In genomic region chr10:93272986-93273982, GRCm38 (mm10) we compare ENCODE assay signal across 10 mouse cellular contexts. TPM values are rescaled to one million over a fixed set of nuclear protein-coding genes. Genes with fewer than 3 reads are reported as not detected.
A peak's percentile ranks its signal among the peaks of the same experiment; 100 is the strongest.
DNase-seq lines count a peak whose midpoint lies in the region; ATAC-seq and TF ChIP-seq lines count a peak whose summit lies in the region.
"Had no signal": no experiment of that assay in that cellular context is flagged by ENCODE, and none has a peak within 500 bp of the region (broad histone marks: within the 10 kb centered on the region; RNA-seq: fewer than 3 reads in every experiment).

No protein-coding gene starts in this region.

- TF ChIP-seq POLR2A in lung, adult 2 months (IDR thresholded peaks at IDR 0.05; ENCODE audit: borderline replicate concordance, extremely low read depth, low read depth, low read length) = no peak
- no peak for TF ChIP-seq POLR2A in olfactory bulb, adult 2 months (IDR thresholded peaks at IDR 0.05; ENCODE audit: insufficient read depth, low read depth, low read length)

- H3K4me3 ChIP-seq in lung, adult 2 months (replicated peaks; ENCODE audit: extremely low read depth, low read depth, low read length) = no peak overlapping the region
- H3K4me3 ChIP-seq in intestine, postnatal 0 days (ENCODE audit: low read depth, low read length) = no peak overlapping the region
- no peak overlapping the region for H3K4me3 ChIP-seq in olfactory bulb, adult 2 months (ENCODE audit: insufficient read depth, low read depth, low read length)
- H3K4me3 ChIP-seq in midbrain, embryonic 13.5 days (replicated peaks) = no peak overlapping the region
- H3K4me3 ChIP-seq: erythroblast, embryonic 14.5 days had no signal

- no peak overlapping the region for H3K4me2 ChIP-seq in intestine, postnatal 0 days (replicated peaks; ENCODE audit: low read depth)
- no peak overlapping the region for H3K4me2 ChIP-seq in midbrain, embryonic 13.5 days (replicated peaks)

- H3K27ac ChIP-seq in intestine, postnatal 0 days (ENCODE audit: low read depth, low read length) = no peak overlapping the region
- H3K27ac ChIP-seq in olfactory bulb, adult 2 months (ENCODE audit: insufficient read depth, low read depth, low read length) = peak overlapping the region; percentile 33
- no peak overlapping the region for H3K27ac ChIP-seq in midbrain, embryonic 13.5 days

- H3K9me3 ChIP-seq in intestine, postnatal 0 days (ENCODE audit: control insufficient read depth) = no peaks in the 10 kb centered on the region
- no peaks in the 10 kb centered on the region for H3K9me3 ChIP-seq in midbrain, embryonic 13.5 days
- H3K9me3 ChIP-seq: G1E had no signal

- ATAC-seq in intestine, postnatal 0 days = peak; percentile 42; the same call in 1 of the 2 replicates
- no peak for ATAC-seq in midbrain, embryonic 13.5 days

- no peaks in the 10 kb centered on the region for H3K36me3 ChIP-seq in intestine, postnatal 0 days (ENCODE audit: control insufficient read depth, insufficient read depth)
- H3K36me3 ChIP-seq in midbrain, embryonic 13.5 days = no peaks in the 10 kb centered on the region
- H3K36me3 ChIP-seq: G1E had no signal

- TF ChIP-seq CTCF in lung, adult 2 months (IDR thresholded peaks at IDR 0.05; ENCODE audit: insufficient read depth, low read length) = no peak
- TF ChIP-seq CTCF in intestine, postnatal 0 days (IDR thresholded peaks at IDR 0.05; ENCODE audit: low read depth) = peak; percentile 44
- TF ChIP-seq CTCF in olfactory bulb, adult 2 months (IDR thresholded peaks at IDR 0.05; ENCODE audit: insufficient read depth, low read depth, low read length) = no peak

- WGBS in lung, adult 2 months = 60% methylated on average over 14 of the region's 14 CpGs
- WGBS in intestine, postnatal 0 days = 76% methylated on average over 14 of the region's 14 CpGs
- 45% methylated on average over 14 of the region's 14 CpGs for WGBS in olfactory bulb, adult 2 months
- WGBS in midbrain, embryonic 13.5 days = 82% methylated on average over 14 of the region's 14 CpGs

- H3K9ac ChIP-seq in intestine, postnatal 0 days (ENCODE audit: low read depth, low read length) = no peak overlapping the region
- H3K9ac ChIP-seq in midbrain, embryonic 13.5 days (replicated peaks) = no peak overlapping the region

- peaks cover 27% of the 10 kb centered on the region for H3K4me1 ChIP-seq in lung, adult 2 months (ENCODE audit: control insufficient read depth, insufficient read depth, low read length)
- H3K4me1 ChIP-seq in intestine, postnatal 0 days (replicated peaks; ENCODE audit: control insufficient read depth, insufficient read depth, low read length) = no peaks in the 10 kb centered on the region
- H3K4me1 ChIP-seq in olfactory bulb, adult 2 months (ENCODE audit: control insufficient read depth, insufficient read depth, low read length) = peaks cover 62% of the 10 kb centered on the region
- peaks cover 33% of the 10 kb centered on the region for H3K4me1 ChIP-seq in midbrain, embryonic 13.5 days (replicated peaks)

- no peaks in the 10 kb centered on the region for H3K27me3 ChIP-seq in intestine, postnatal 0 days (replicated peaks; ENCODE audit: control insufficient read depth, insufficient read depth, low read length)
- H3K27me3 ChIP-seq in midbrain, embryonic 13.5 days = no peaks in the 10 kb centered on the region

- peak; percentile 51 to 57 for DNase-seq in cerebellum, postnatal 36 days
- no peak for DNase-seq in cerebellum, adult 9-10 months
- peak; percentile 70 to 74 for DNase-seq in lung, adult 18-20 months
- DNase-seq in lung, adult 2 months = no peak
- DNase-seq in adrenal gland, postnatal 4 days (ENCODE audit: low spot score in 2 of 2) = no peak

RNA-seq across cellular contexts. Expression of gene Elk3, which starts 37.7 kb away (rescaled TPM):
- 76.0 and 99.4 TPM in 2 replicates for polyA plus RNA-seq in lung, adult 2 months (2012; rRNA removed)
- 14.2 and 16.4 TPM in 2 replicates for polyA plus RNA-seq in intestine, postnatal 0 days (2015; fragmentation: Nextera tagmentation; extraction: Ambion mirVana)
- polyA plus RNA-seq in olfactory bulb, adult 2 months (2012; ENCODE audit: insufficient read depth, insufficient read length, low replicate concordance, missing spikeins) = not detected in 2 replicates
- 7.7 and 8.5 TPM in 2 replicates for polyA plus RNA-seq in midbrain, embryonic 13.5 days (2015; fragmentation: Nextera tagmentation; extraction: Ambion mirVana)
- 10 to 100 TPM; 71.3 to 72.3 TPM for total RNA-seq in adrenal gland, postnatal 4 days (2021)
- polyA plus RNA-seq: G1E had no signal

Comparison
In these comparisons a context has a peak if more than half of its experiments do, and no peak if none do; other contexts are left out.
1. DNase-seq: peak in cerebellum, postnatal 36 days (2 of 2) and lung, adult 18-20 months (2 of 2); none in cerebellum, adult 9-10 months (single experiment), lung, adult 2 months (single experiment) and adrenal gland, postnatal 4 days (0 of 2).